Mouse (Mus musculus) bone marrow, adult 2 months (tissue): ENCODE measurements around the gene Ntn1. TPM values are rescaled to one million over a fixed set of nuclear protein-coding genes. Genes with fewer than 3 reads are reported as not detected.

ENCODE experiments used
- H3K27ac ChIP-seq: fragments of 200-500 bp; 2 replicates; pipeline ENCODE4 v1.5.1; 2012; ENCODE audit warnings: low read depth, mild to moderate bottlenecking, control low read depth, inconsistent platforms, low read length; ENCODE audit not compliant: control insufficient read depth, poor library complexity, insufficient read depth
- H3K4me1 ChIP-seq: fragments of 200-500 bp; 2 replicates; pipeline ENCODE4 v1.6.1; 2011; ENCODE audit warnings: low read length; ENCODE audit not compliant: control insufficient read depth, insufficient read depth
- H3K4me3 ChIP-seq: fragments of 200-500 bp; replicated peaks from 2 replicates; pipeline ENCODE3; 2011; ENCODE audit warnings: mild to moderate bottlenecking, low read depth, low read length, control low read depth; ENCODE audit not compliant: control insufficient read depth
- CTCF ChIP-seq: fragments of 200-500 bp; IDR thresholded peaks from 2 replicates; pipeline ENCODE4 v1.5.1; 2011; ENCODE audit warnings: low read length, control low read depth; ENCODE audit not compliant: control insufficient read depth, insufficient read depth
- POLR2A ChIP-seq: fragments of 200-500 bp; IDR thresholded peaks from 2 replicates; pipeline ENCODE4 v1.6.1; 2011; ENCODE audit warnings: low read depth, mild to moderate bottlenecking, control low read depth, low read length, borderline replicate concordance; ENCODE audit not compliant: control insufficient read depth
- WGBS: fragments of 180-500 bp; shearing (Covaris S2); methylation state at CpG from one replicate; pipeline ENCODE4 v1.1.7; 2018; 5-methylcytosine and 5-hydroxymethylcytosine counted together
- polyA plus RNA-seq: library from polyadenylated mRNA; stranded (reverse); fragments of >200 nt; gene quantifications from 2 replicates; pipeline ENCODE4 v1.2.4, GENCODE M21; 2011; ENCODE audit warnings: low replicate concordance; ENCODE audit not compliant: missing spikeins, insufficient read depth, insufficient read length

Gene Ntn1
- polyA plus RNA-seq, 1 experiment: 0.72 TPM

GRCm38 (mm10) chr11:68213896-68214295 is 186.7 kb downstream of the Ntn1 start:
- WGBS: 29% methylated on average over 3 of the region's 3 CpGs

DNA sequence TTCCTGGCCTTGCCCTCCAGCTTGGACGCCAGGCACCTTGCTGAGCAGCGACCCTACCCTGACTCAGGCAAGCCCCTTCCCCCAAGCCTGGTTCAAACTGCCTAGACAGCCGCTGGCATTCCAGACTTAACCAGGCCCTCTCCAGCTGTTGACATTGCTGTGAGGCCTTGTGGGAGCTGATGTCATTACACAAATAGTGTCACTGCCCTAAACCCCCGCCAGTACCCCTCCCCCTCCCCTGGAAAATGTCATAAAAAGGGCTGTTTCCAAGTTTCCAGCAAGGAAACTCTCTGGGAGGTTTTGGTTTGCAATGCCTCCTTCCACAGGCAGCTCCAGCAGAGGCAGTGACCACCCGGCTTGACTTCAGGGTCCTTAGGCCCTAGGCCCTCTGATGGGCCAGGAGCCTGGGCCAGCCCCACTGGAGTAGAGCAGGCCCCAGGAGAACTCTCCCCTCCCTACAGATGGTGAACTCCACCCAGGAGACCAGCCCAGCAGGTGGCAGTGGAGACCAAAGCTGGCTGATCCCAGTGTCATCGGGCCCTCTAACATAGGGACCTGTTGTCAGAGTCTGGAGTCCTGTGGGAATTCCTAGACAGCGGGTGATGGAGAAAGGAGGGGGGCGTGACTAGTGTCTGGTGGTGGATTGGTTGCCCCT is 188.6 kb downstream of the Ntn1 start:
- TF ChIP-seq CTCF: 0 out of 2 replicates have a peak, but pooled peaks have one; percentile 40
- TF ChIP-seq POLR2A: no peak
- H3K4me3 ChIP-seq: no peak overlapping the region
- no peak overlapping the region for H3K27ac ChIP-seq
- 78% methylated on average over 8 of the region's 8 CpGs for WGBS
- peaks cover 6% of the 10 kb centered on the region; the same call in 1 of the 2 replicates for H3K4me1 ChIP-seq

More at GRCm38 (mm10) chr11:68213896-68214295, 186.7 kb downstream of the Ntn1 start:
- Histone ChIP-seq H3K27ac (no peak overlapping the region), H3K4me3 (no peak overlapping the region), H3K4me1 (no peaks in the 10 kb centered on the region; the same call in 1 of the 2 replicates)
- TF ChIP-seq CTCF: no peak
- no peak for TF ChIP-seq POLR2A

- Histone ChIP-seq H3K27ac (no peak overlapping the region), H3K4me3 (no peak overlapping the region), H3K4me1 (peaks cover 6% of the 10 kb centered on the region)
- TF ChIP-seq CTCF: no peak
- no peak for TF ChIP-seq POLR2A
- WGBS: 91% methylated on average over 5 of the region's 5 CpGs
These were observed 189.9 kb downstream of the Ntn1 start for GRCm38 (mm10) chr11:68210714-68211113.

- no peak overlapping the region for H3K4me3 ChIP-seq
- peaks cover 6% of the 10 kb centered on the region for H3K4me1 ChIP-seq
- TF ChIP-seq POLR2A: no peak
- TF ChIP-seq CTCF: no peak
- WGBS: 8% methylated on average over 4 of the region's 4 CpGs
- H3K27ac ChIP-seq: no peak overlapping the region
These were observed 191.1 kb downstream of the Ntn1 start for GRCm38 (mm10) chr11:68209506-68209905.

DNA sequence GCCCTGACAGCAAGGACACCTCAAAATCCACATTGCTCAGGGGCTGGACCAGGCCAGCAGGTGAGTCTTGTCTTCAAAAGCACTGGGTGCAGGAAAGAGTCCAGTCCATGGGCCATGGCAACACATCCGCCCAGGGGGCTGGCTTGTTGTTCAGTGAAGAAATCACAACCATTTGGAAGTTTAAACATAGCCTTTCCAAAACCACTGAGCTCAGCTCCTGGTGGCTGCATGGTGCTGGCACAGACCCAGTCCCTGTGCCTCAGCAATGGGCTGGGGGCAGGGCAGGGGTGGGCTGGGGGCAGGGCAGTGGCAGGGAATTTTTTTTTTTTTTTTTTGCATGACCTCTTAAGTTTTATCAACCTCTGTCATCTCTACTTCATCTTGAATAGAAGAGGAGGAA is 192.0 kb downstream of the Ntn1 start:
- TF ChIP-seq CTCF: no peak

GRCm38 (mm10) chr11:68208023-68208422 is 192.6 kb downstream of the Ntn1 start:
- 66% methylated on average over 2 of the region's 2 CpGs for WGBS
- Histone ChIP-seq H3K27ac (no peak overlapping the region), H3K4me1 (peaks cover 6% of the 10 kb centered on the region), H3K4me3 (no peak overlapping the region)
- TF ChIP-seq CTCF: no peak
- no peak for TF ChIP-seq POLR2A

More for the DNA sequence above, 192.0 kb downstream of the Ntn1 start:
- Histone ChIP-seq H3K4me3 (no peak overlapping the region), H3K4me1 (peaks cover 6% of the 10 kb centered on the region), H3K27ac (no peak overlapping the region)
- WGBS: 42% methylated on average over 1 of the region's 1 CpGs

GRCm38 (mm10) chr11:68205572-68206229 is 194.9 kb downstream of the Ntn1 start:
- WGBS: 75% methylated on average over 10 of the region's 10 CpGs
- Histone ChIP-seq H3K4me1 (peaks cover 10% of the 10 kb centered on the region), H3K27ac (no peak overlapping the region), H3K4me3 (no peak overlapping the region)
- TF ChIP-seq POLR2A (no peak), CTCF (no peak)

DNA sequence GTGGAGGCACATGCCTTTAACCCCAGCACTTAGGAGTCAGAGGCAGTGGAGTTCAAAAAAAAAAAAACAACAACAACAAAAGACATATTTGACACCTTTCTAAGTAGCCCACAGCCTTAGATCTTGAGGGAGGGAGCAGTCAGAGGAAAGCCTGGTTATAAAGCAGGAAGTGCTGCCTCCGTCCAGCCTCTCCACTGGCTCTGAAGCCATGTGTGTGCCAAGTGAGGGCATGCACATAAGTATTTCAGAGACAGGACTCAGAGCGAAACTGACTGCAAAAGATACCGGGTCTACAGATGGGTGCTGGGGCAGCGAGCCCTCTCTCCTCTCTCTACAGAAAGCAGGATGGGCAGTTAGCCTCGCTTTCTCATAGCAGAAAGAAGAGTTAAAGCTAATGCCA is 196.2 kb downstream of the Ntn1 start:
- H3K4me3 ChIP-seq: no peak overlapping the region
- no peak overlapping the region for H3K27ac ChIP-seq
- peaks cover 10% of the 10 kb centered on the region for H3K4me1 ChIP-seq
- 37% methylated on average over 5 of the region's 5 CpGs for WGBS
- TF ChIP-seq POLR2A (no peak), CTCF (no peak)

GRCm38 (mm10) chr11:68203658-68204315 is 196.8 kb downstream of the Ntn1 start:
- H3K4me1 ChIP-seq: peaks cover 10% of the 10 kb centered on the region
- TF ChIP-seq CTCF (no peak), POLR2A (no peak)
- peak overlapping the region; percentile 37; the same call in 1 of the 2 replicates for H3K27ac ChIP-seq
- no peak overlapping the region for H3K4me3 ChIP-seq
- WGBS: 52% methylated on average over 10 of the region's 10 CpGs
